Mouse (Mus musculus) embryonic facial prominence, embryonic 13.5 days (tissue): ENCODE results near the gene Trim8. TPM values are rescaled to one million over a fixed set of nuclear protein-coding genes. Genes with fewer than 3 reads are reported as not detected.

Experiments used
- ATAC-seq: fragments of 200-750 bp; cut with Nextera tagmentation; 2 replicates; pipeline ENCODE4 v1.8.0; 2017; ENCODE audit warnings: low read depth; ENCODE audit not compliant: insufficient number of reproducible peaks, insufficient read depth, low FRiP score, low TSS enrichment
- H3K27ac ChIP-seq: fragments of 300-500 bp; sonication (generic); 2 replicates; pipeline ENCODE4 v1.5.1; 2015; ENCODE audit warnings: moderate library complexity, mild to moderate bottlenecking, inconsistent platforms
- H3K27me3 ChIP-seq: fragments of 300-500 bp; sonication (generic); 2 replicates; pipeline ENCODE4 v1.6.1; 2015; ENCODE audit warnings: mild to moderate bottlenecking, inconsistent platforms
- H3K36me3 ChIP-seq: fragments of 300-500 bp; sonication (generic); 2 replicates; pipeline ENCODE4 v1.6.1; 2015; ENCODE audit warnings: mild to moderate bottlenecking, inconsistent platforms
- H3K4me1 ChIP-seq: fragments of 300-500 bp; sonication (generic); 2 replicates; pipeline ENCODE4 v1.6.1; 2015; ENCODE audit warnings: inconsistent platforms
- H3K4me2 ChIP-seq: fragments of 300-500 bp; sonication (generic); 2 replicates; pipeline ENCODE4 v1.6.1; 2015; ENCODE audit warnings: moderate library complexity, mild to moderate bottlenecking, inconsistent platforms
- H3K4me3 ChIP-seq: fragments of 300-500 bp; sonication (generic); 2 replicates; pipeline ENCODE4 v1.5.1; 2015; ENCODE audit warnings: mild to moderate bottlenecking, inconsistent platforms
- H3K9ac ChIP-seq: fragments of 300-500 bp; sonication (generic); 2 replicates; pipeline ENCODE4 v1.6.1; 2015; ENCODE audit warnings: mild to moderate bottlenecking, inconsistent platforms
- H3K9me3 ChIP-seq: fragments of 300-500 bp; sonication (generic); 2 replicates; pipeline ENCODE4 v1.6.1; 2016; ENCODE audit warnings: inconsistent platforms
- whole genome bisulfite sequencing: fragments of 180-500 bp; shearing (Covaris S2); methylation state at CpG from one replicate; pipeline ENCODE4 v1.1.7; 2015; ENCODE audit warnings: mixed read lengths; 5-methylcytosine and 5-hydroxymethylcytosine counted together
- polyA plus RNA-seq: library from polyadenylated mRNA; unstranded; fragments of >200 nt; fragmentation: Nextera tagmentation; extraction: Ambion mirVana; gene quantifications from 2 replicates; pipeline ENCODE4 v1.2.1, GENCODE M21; 2015

Gene Trim8
- polyA plus RNA-seq, 1 experiment from 2014 or later, result 17.6 TPM

DNA sequence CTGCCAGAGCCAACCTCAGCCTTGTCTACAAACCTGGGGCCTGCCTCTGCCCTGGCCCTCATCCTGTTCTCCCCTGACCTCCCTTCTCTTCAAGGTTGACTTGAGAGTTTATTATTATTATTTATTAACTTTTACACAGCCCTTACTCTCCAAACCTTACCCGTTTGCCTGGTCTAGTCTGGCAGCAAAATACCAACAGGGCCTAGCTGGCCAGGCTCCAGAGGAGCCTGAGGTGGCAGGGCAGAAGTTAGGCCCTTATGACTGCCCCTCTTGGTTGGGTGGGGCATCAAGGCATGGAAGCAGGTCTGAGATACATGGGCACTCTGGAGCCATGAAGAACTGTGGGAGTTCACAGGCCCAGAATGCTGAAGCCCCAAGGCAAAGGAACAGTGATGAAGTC lies 6.3 kb downstream of the Trim8 start:
- Histone ChIP-seq H3K9me3 (no peaks in the 10 kb centered on the region), H3K4me1 (peaks cover 72% of the 10 kb centered on the region), H3K9ac (peak overlapping the region; percentile 21; the same call in 1 of the 2 replicates), H3K4me3 (no peak overlapping the region), H3K4me2 (no peak overlapping the region), H3K36me3 (peaks cover 79% of the 10 kb centered on the region), H3K27ac (0 out of 2 replicates have a peak overlapping the region, but pooled peaks have one; percentile 23), H3K27me3 (no peaks in the 10 kb centered on the region)
- WGBS, result 84% methylated on average over 1 of the region's 1 CpGs
- no peak for ATAC-seq

GRCm38 (mm10) chr19:46508738-46509137 lies 7.2 kb downstream of the Trim8 start:
- H3K27me3 ChIP-seq, result no peaks in the 10 kb centered on the region
- H3K4me1 ChIP-seq, result peaks cover 69% of the 10 kb centered on the region
- ATAC-seq, result no peak
- no peak overlapping the region for H3K4me3 ChIP-seq
- H3K27ac ChIP-seq, result no peak overlapping the region
- WGBS, result 75% methylated on average over 3 of the region's 3 CpGs
- H3K4me2 ChIP-seq, result no peak overlapping the region
- H3K36me3 ChIP-seq, result peaks cover 88% of the 10 kb centered on the region
- H3K9me3 ChIP-seq, result no peaks in the 10 kb centered on the region
- H3K9ac ChIP-seq, result peak overlapping the region; percentile 21; the same call in 1 of the 2 replicates

GRCm38 (mm10) chr19:46509202-46509601 lies 7.7 kb downstream of the Trim8 start:
- Histone ChIP-seq H3K27me3 (no peaks in the 10 kb centered on the region), H3K4me3 (no peak overlapping the region), H3K27ac (no peak overlapping the region), H3K36me3 (peaks cover 93% of the 10 kb centered on the region), H3K9me3 (no peaks in the 10 kb centered on the region), H3K4me1 (peaks cover 65% of the 10 kb centered on the region), H3K9ac (peak overlapping the region; percentile 21; the same call in 1 of the 2 replicates), H3K4me2 (no peak overlapping the region)
- ATAC-seq, result no peak
- WGBS, result 81% methylated on average over 3 of the region's 3 CpGs

DNA sequence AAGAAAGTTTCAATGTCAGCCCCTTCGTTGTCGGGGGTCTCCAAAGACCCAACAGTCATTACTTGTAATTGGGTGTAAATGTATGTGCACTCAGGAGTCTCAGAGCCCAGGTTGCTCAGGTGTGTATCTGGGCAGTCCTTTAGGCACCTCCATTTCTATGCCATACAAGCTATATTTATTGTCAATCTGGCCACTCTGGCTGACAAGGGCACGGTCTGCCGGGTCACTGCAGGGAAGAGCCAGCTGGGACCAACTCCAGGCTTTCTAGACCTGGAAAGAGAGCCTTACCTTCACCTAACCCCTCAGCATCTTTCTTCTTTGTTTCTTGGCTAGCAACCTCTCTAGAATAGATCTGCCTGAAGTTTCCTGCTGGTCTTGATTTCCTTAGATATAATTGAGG lies 8.2 kb downstream of the Trim8 start:
- WGBS, result 88% methylated on average over 4 of the region's 4 CpGs
- no peak for ATAC-seq
- Histone ChIP-seq H3K9ac (no peak overlapping the region), H3K4me2 (no peak overlapping the region), H3K36me3 (peaks cover 98% of the 10 kb centered on the region), H3K27ac (no peak overlapping the region), H3K4me3 (no peak overlapping the region), H3K27me3 (no peaks in the 10 kb centered on the region), H3K9me3 (no peaks in the 10 kb centered on the region), H3K4me1 (peaks cover 59% of the 10 kb centered on the region)

- no peak overlapping the region for H3K4me3 ChIP-seq
- no peaks in the 10 kb centered on the region for H3K9me3 ChIP-seq
- H3K9ac ChIP-seq, result no peak overlapping the region
- no peaks in the 10 kb centered on the region for H3K27me3 ChIP-seq
- 75% methylated on average over 5 of the region's 5 CpGs for WGBS
- H3K36me3 ChIP-seq, result peaks cover 99% of the 10 kb centered on the region
- ATAC-seq, result no peak
- H3K4me2 ChIP-seq, result no peak overlapping the region
- H3K27ac ChIP-seq, result no peak overlapping the region
- peaks cover 53% of the 10 kb centered on the region for H3K4me1 ChIP-seq
Measured at GRCm38 (mm10) chr19:46510401-46510800, 8.9 kb downstream of the Trim8 start.

GRCm38 (mm10) chr19:46510824-46511223 lies 9.3 kb downstream of the Trim8 start:
- H3K4me2 ChIP-seq, result no peak overlapping the region
- no peaks in the 10 kb centered on the region for H3K27me3 ChIP-seq
- no peak overlapping the region for H3K4me3 ChIP-seq
- no peaks in the 10 kb centered on the region for H3K9me3 ChIP-seq
- H3K9ac ChIP-seq, result no peak overlapping the region
- H3K27ac ChIP-seq, result no peak overlapping the region
- 64% methylated on average over 3 of the region's 3 CpGs for WGBS
- peaks cover 49% of the 10 kb centered on the region for H3K4me1 ChIP-seq
- no peak for ATAC-seq
- peaks cover 99% of the 10 kb centered on the region for H3K36me3 ChIP-seq

DNA sequence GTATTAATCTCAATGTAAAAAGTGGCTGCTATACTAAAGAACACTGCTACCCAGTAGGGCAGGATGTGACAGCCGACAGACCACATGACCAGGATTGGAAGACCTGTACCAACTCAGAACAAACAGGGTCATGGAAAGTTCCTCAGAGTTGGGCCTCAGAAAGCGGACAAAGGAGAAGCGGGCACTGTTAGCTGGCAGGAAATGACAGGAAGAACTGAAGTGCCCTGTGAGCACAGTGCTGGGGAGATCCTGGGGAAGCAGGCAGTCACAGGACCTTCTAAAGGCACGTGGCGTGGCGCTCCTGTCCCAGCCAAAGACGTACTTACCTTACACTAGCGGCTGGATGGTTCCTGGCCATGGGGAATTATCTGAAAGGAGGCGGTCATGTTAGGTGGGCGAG lies 9.8 kb downstream of the Trim8 start:
- ATAC-seq, result no peak
- no peak overlapping the region for H3K4me3 ChIP-seq
- H3K9ac ChIP-seq, result no peak overlapping the region
- 89% methylated on average over 10 of the region's 10 CpGs for WGBS
- H3K9me3 ChIP-seq, result no peaks in the 10 kb centered on the region
- no peak overlapping the region for H3K4me2 ChIP-seq
- no peak overlapping the region for H3K27ac ChIP-seq
- peaks cover 97% of the 10 kb centered on the region for H3K36me3 ChIP-seq
- no peaks in the 10 kb centered on the region for H3K27me3 ChIP-seq
- peaks cover 44% of the 10 kb centered on the region for H3K4me1 ChIP-seq

- Histone ChIP-seq H3K9me3 (no peaks in the 10 kb centered on the region), H3K9ac (no peak overlapping the region), H3K27me3 (no peaks in the 10 kb centered on the region), H3K4me1 (peaks cover 39% of the 10 kb centered on the region), H3K4me2 (no peak overlapping the region), H3K4me3 (no peak overlapping the region), H3K36me3 (peaks cover 65% of the 10 kb centered on the region), H3K27ac (no peak overlapping the region)
- no peak for ATAC-seq
- 80% methylated on average over 12 of the region's 12 CpGs for WGBS
Measured at GRCm38 (mm10) chr19:46514387-46514786, 12.9 kb downstream of the Trim8 start.

DNA sequence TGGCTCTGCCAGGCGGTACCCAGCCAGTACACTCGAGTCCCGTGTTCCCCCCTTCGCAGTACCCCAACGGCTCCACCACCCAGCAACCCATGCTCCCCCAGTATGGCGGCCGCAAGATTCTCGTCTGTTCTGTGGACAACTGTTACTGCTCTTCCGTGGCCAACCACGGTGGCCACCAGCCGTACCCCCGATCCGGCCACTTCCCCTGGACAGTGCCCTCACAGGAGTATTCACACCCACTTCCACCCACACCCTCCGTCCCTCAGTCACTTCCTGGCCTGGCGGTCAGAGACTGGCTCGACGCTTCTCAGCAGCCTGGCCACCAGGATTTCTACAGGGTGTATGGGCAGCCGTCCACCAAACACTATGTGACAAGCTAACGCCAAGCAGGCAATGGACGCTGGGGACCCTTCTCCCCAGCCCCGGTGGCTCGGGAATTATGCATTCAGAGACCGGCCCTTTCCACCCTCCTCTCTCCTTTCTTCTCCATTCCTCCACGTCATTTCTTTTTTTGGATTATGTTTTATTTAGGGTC lies 13.9 kb downstream of the Trim8 start:
- 95% methylated on average over 24 of the region's 24 CpGs for WGBS

DNA sequence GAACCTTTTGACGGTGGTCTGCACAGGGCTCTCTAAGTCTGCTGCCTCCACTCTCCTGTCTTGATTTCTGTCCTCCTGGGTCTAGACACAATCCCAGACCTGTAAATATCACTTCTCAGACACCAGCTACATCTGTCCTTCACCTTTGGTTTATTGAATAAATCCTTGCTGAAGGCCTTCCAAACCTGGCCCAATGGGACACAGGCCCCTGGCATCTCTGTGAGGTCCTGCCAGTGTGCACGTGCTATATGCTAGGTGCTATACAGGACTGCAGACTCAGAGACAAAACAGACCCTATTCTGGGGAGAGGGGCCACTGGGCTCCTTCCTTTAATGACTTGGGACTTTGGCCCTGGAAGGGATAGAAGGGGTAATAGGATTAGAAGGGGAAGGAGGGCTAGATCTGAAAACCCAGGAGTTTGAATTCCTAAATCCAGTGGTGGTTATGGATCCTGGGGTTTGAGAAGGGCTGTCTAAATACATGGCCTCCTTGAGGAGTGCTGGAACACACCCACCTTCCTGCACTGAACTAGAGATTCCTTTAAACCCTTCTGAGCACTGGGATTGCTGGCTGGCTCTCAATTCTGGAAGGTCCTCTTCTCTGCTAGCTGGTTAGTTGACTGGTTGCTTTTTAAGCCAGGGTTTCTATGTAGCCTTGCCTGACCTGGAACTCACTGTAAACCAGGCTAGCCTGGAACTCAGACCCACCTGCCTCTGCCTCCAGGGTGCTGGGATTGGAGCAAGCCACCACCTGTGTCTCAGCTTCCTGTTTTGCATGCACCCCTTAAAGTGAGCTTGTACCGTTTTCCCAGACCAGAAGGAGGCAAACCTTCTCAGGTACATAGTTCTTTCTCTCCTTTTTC lies 15.4 kb downstream of the Trim8 start:
- no peak for ATAC-seq
- 57% methylated on average over 3 of the region's 3 CpGs for WGBS
- H3K4me2 ChIP-seq, result no peak overlapping the region
- no peak overlapping the region for H3K4me3 ChIP-seq
- no peak overlapping the region for H3K9ac ChIP-seq
- H3K9me3 ChIP-seq, result no peaks in the 10 kb centered on the region
- H3K4me1 ChIP-seq, result peaks cover 25% of the 10 kb centered on the region
- no peaks in the 10 kb centered on the region for H3K27me3 ChIP-seq
- H3K27ac ChIP-seq, result peak overlapping the region; percentile 62; the same call in 1 of the 2 replicates
- H3K36me3 ChIP-seq, result peaks cover 41% of the 10 kb centered on the region

More for the DNA sequence above, 13.9 kb downstream of the Trim8 start:
- Histone ChIP-seq H3K4me2 (no peak overlapping the region), H3K9me3 (no peaks in the 10 kb centered on the region), H3K36me3 (peaks cover 56% of the 10 kb centered on the region), H3K27ac (no peak overlapping the region), H3K9ac (no peak overlapping the region), H3K4me1 (peaks cover 29% of the 10 kb centered on the region), H3K27me3 (no peaks in the 10 kb centered on the region), H3K4me3 (no peak overlapping the region)
- no peak for ATAC-seq

DNA sequence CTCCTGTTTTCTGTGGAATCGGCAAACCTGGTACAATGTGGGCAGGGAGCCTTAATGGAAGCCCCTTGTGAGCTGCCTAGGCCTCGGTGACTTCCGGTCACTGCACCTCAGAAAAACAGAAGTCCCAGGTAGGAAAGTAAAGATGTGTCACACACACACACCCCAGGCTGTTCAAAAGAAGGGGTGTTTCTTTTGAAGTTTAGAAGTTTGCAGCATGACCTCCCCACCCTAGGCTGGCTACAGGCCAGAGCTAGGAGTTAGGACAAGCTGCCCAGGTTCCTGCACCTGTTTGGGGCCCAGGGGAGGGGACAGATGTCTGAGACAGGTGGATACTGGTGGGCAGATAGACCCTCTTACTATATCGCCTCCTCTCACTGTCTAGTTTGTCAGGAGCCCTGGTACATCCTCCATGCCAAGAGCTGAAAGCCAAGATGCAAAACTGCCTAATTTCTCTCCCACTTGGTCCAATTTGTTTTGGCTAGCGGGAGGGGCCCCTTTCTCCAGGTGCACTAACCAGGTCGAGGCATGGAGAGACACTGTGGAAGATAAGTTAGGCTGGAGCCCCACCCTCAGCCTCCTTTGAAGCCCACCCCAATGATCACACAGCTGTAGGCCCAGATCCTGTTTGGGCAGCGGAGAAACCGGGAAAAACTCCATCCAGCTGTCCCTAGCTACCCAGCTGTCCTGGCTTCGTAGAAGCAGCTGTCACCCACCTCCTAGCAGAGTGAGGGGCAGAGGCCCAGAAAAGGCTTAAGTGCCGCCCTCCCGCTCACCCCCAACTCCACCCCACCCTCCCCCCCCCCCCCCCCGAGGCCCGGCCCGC lies 16.2 kb downstream of the Trim8 start:
- peaks cover 32% of the 10 kb centered on the region for H3K36me3 ChIP-seq
- peak overlapping the region; percentile 25; the same call in 1 of the 2 replicates for H3K4me3 ChIP-seq
- peak overlapping the region; percentile 54 for H3K9ac ChIP-seq
- H3K27me3 ChIP-seq, result no peaks in the 10 kb centered on the region
- 0 out of 2 replicates have a peak, but pooled peaks have one; percentile 1 for ATAC-seq
- peaks cover 26% of the 10 kb centered on the region for H3K4me1 ChIP-seq
- H3K4me2 ChIP-seq, result peak overlapping the region; percentile 60
- H3K27ac ChIP-seq, result peak overlapping the region; percentile 62
- WGBS, result 30% methylated on average over 11 of the region's 14 CpGs
- H3K9me3 ChIP-seq, result no peaks in the 10 kb centered on the region
